Mouse (Mus musculus): ENCODE measurements around the gene Sarm1.

- TF ChIP-seq CTCF (IDR thresholded peaks at IDR 0.05; ENCODE audit: low read depth, low read length) (no peak), POLR2A (IDR thresholded peaks at IDR 0.05; ENCODE audit: borderline replicate concordance, low read depth, low read length) (no peak)
Measured at GRCm38 (mm10) chr11:78518931-78519330, 21.4 kb upstream of the Sarm1 start.
